Mouse (Mus musculus): ENCODE data around the gene Iqschfp. TPM values are rescaled to one million over a fixed set of nuclear protein-coding genes. Genes with fewer than 3 reads are reported as not detected.

Iqschfp gene
- polyA plus RNA-seq, 1 experiment from 2014 or later, result not detected

GRCm38 (mm10) chr3:68469643-68470042 is 577.6 kb downstream of the Iqschfp start:
- H3K4me3 ChIP-seq (ENCODE audit: low read length), result no peak overlapping the region
- H3K4me2 ChIP-seq (ENCODE audit: low read depth, low read length), result no peak overlapping the region
- ATAC-seq, result no peak
- H3K36me3 ChIP-seq (ENCODE audit: control insufficient read depth, insufficient read depth, low read length), result no peaks in the 10 kb centered on the region
- H3K9me3 ChIP-seq (ENCODE audit: control insufficient read depth, low read length), result no peaks in the 10 kb centered on the region
- H3K4me1 ChIP-seq (ENCODE audit: control insufficient read depth, insufficient read depth, low read length), result peaks cover 8% of the 10 kb centered on the region; the same call in 1 of the 2 replicates
- whole genome bisulfite sequencing, result 72% methylated on average over 1 of the region's 1 CpGs
- no peak overlapping the region for H3K9ac ChIP-seq (ENCODE audit: low read depth, low read length)
- no peak overlapping the region for H3K27ac ChIP-seq (ENCODE audit: low read length)
- no peaks in the 10 kb centered on the region for H3K27me3 ChIP-seq (replicated peaks; ENCODE audit: control insufficient read depth, insufficient read depth, low read length)

GRCm38 (mm10) chr3:68470061-68470460 is 578.0 kb downstream of the Iqschfp start:
- 29% methylated on average over 3 of the region's 3 CpGs for WGBS
- H3K9ac ChIP-seq (ENCODE audit: low read depth, low read length), result no peak overlapping the region
- H3K9me3 ChIP-seq (ENCODE audit: control insufficient read depth, low read length), result no peaks in the 10 kb centered on the region
- H3K27ac ChIP-seq (ENCODE audit: low read length), result peak overlapping the region; percentile 20; the same call in 1 of the 2 replicates
- H3K36me3 ChIP-seq (ENCODE audit: control insufficient read depth, insufficient read depth, low read length), result no peaks in the 10 kb centered on the region
- ATAC-seq, result no peak
- peaks cover 8% of the 10 kb centered on the region; the same call in 1 of the 2 replicates for H3K4me1 ChIP-seq (ENCODE audit: control insufficient read depth, insufficient read depth, low read length)
- no peak overlapping the region for H3K4me3 ChIP-seq (ENCODE audit: low read length)
- no peak overlapping the region for H3K4me2 ChIP-seq (ENCODE audit: low read depth, low read length)
- H3K27me3 ChIP-seq (replicated peaks; ENCODE audit: control insufficient read depth, insufficient read depth, low read length), result no peaks in the 10 kb centered on the region

- Histone ChIP-seq H3K4me1 (ENCODE audit: control insufficient read depth, insufficient read depth, low read length) (peaks cover 8% of the 10 kb centered on the region; the same call in 1 of the 2 replicates), H3K9ac (ENCODE audit: low read depth, low read length) (no peak overlapping the region), H3K27me3 (replicated peaks; ENCODE audit: control insufficient read depth, insufficient read depth, low read length) (no peaks in the 10 kb centered on the region), H3K27ac (ENCODE audit: low read length) (peak overlapping the region; percentile 20; the same call in 1 of the 2 replicates), H3K4me2 (ENCODE audit: low read depth, low read length) (no peak overlapping the region), H3K4me3 (ENCODE audit: low read length) (no peak overlapping the region), H3K9me3 (ENCODE audit: control insufficient read depth, low read length) (no peaks in the 10 kb centered on the region), H3K36me3 (ENCODE audit: control insufficient read depth, insufficient read depth, low read length) (no peaks in the 10 kb centered on the region)
- ATAC-seq, result no peak
- 46% methylated on average over 5 of the region's 5 CpGs for WGBS
Observed at GRCm38 (mm10) chr3:68470622-68471021, 578.6 kb downstream of the Iqschfp start.

- H3K4me3 ChIP-seq (ENCODE audit: low read length), result no peak overlapping the region
- no peaks in the 10 kb centered on the region for H3K9me3 ChIP-seq (ENCODE audit: control insufficient read depth, low read length)
- no peak overlapping the region for H3K4me2 ChIP-seq (ENCODE audit: low read depth, low read length)
- H3K36me3 ChIP-seq (ENCODE audit: control insufficient read depth, insufficient read depth, low read length), result no peaks in the 10 kb centered on the region
- no peaks in the 10 kb centered on the region for H3K4me1 ChIP-seq (ENCODE audit: control insufficient read depth, insufficient read depth, low read length)
- H3K27ac ChIP-seq (ENCODE audit: low read length), result no peak overlapping the region
- H3K27me3 ChIP-seq (replicated peaks; ENCODE audit: control insufficient read depth, insufficient read depth, low read length), result no peaks in the 10 kb centered on the region
- 89% methylated on average over 7 of the region's 7 CpGs for WGBS
- H3K9ac ChIP-seq (ENCODE audit: low read depth, low read length), result no peak overlapping the region
- ATAC-seq, result no peak
Observed at GRCm38 (mm10) chr3:68476336-68476735, 584.3 kb downstream of the Iqschfp start.

GRCm38 (mm10) chr3:68477478-68477877 is 585.4 kb downstream of the Iqschfp start:
- no peaks in the 10 kb centered on the region for H3K9me3 ChIP-seq (ENCODE audit: control insufficient read depth, low read length)
- H3K27ac ChIP-seq (ENCODE audit: low read length), result no peak overlapping the region
- no peak overlapping the region for H3K9ac ChIP-seq (ENCODE audit: low read depth, low read length)
- no peaks in the 10 kb centered on the region for H3K27me3 ChIP-seq (replicated peaks; ENCODE audit: control insufficient read depth, insufficient read depth, low read length)
- no peak overlapping the region for H3K4me2 ChIP-seq (ENCODE audit: low read depth, low read length)
- 46% methylated on average over 2 of the region's 2 CpGs for WGBS
- no peak for ATAC-seq
- no peaks in the 10 kb centered on the region for H3K36me3 ChIP-seq (ENCODE audit: control insufficient read depth, insufficient read depth, low read length)
- H3K4me3 ChIP-seq (ENCODE audit: low read length), result no peak overlapping the region
- H3K4me1 ChIP-seq (ENCODE audit: control insufficient read depth, insufficient read depth, low read length), result no peaks in the 10 kb centered on the region

- Histone ChIP-seq H3K36me3 (ENCODE audit: control insufficient read depth, insufficient read depth, low read length) (no peaks in the 10 kb centered on the region), H3K27ac (ENCODE audit: low read length) (no peak overlapping the region), H3K27me3 (replicated peaks; ENCODE audit: control insufficient read depth, insufficient read depth, low read length) (no peaks in the 10 kb centered on the region), H3K4me1 (ENCODE audit: control insufficient read depth, insufficient read depth, low read length) (no peaks in the 10 kb centered on the region), H3K4me3 (ENCODE audit: low read length) (no peak overlapping the region), H3K9me3 (ENCODE audit: control insufficient read depth, low read length) (no peaks in the 10 kb centered on the region), H3K9ac (ENCODE audit: low read depth, low read length) (no peak overlapping the region), H3K4me2 (ENCODE audit: low read depth, low read length) (no peak overlapping the region)
- 83% methylated on average over 6 of the region's 6 CpGs for WGBS
- no peak for ATAC-seq
Observed at GRCm38 (mm10) chr3:68479266-68479665, 587.2 kb downstream of the Iqschfp start.

GRCm38 (mm10) chr3:68483517-68483916 is 591.5 kb downstream of the Iqschfp start:
- peaks cover 4% of the 10 kb centered on the region; the same call in 1 of the 2 replicates for H3K4me1 ChIP-seq (ENCODE audit: control insufficient read depth, insufficient read depth, low read length)
- no peak for ATAC-seq
- no peak overlapping the region for H3K4me3 ChIP-seq (ENCODE audit: low read length)
- no peaks in the 10 kb centered on the region for H3K27me3 ChIP-seq (replicated peaks; ENCODE audit: control insufficient read depth, insufficient read depth, low read length)
- H3K9ac ChIP-seq (ENCODE audit: low read depth, low read length), result no peak overlapping the region
- no peak overlapping the region for H3K27ac ChIP-seq (ENCODE audit: low read length)
- no peak overlapping the region for H3K4me2 ChIP-seq (ENCODE audit: low read depth, low read length)
- no peaks in the 10 kb centered on the region for H3K9me3 ChIP-seq (ENCODE audit: control insufficient read depth, low read length)
- 96% methylated on average over 3 of the region's 3 CpGs for WGBS
- no peaks in the 10 kb centered on the region for H3K36me3 ChIP-seq (ENCODE audit: control insufficient read depth, insufficient read depth, low read length)

GRCm38 (mm10) chr3:68484021-68484420 is 592.0 kb downstream of the Iqschfp start:
- 91% methylated on average over 9 of the region's 9 CpGs for WGBS
- Histone ChIP-seq H3K27ac (ENCODE audit: low read length) (no peak overlapping the region), H3K4me2 (ENCODE audit: low read depth, low read length) (no peak overlapping the region), H3K4me3 (ENCODE audit: low read length) (no peak overlapping the region), H3K4me1 (ENCODE audit: control insufficient read depth, insufficient read depth, low read length) (peaks cover 4% of the 10 kb centered on the region; the same call in 1 of the 2 replicates), H3K27me3 (replicated peaks; ENCODE audit: control insufficient read depth, insufficient read depth, low read length) (no peaks in the 10 kb centered on the region), H3K36me3 (ENCODE audit: control insufficient read depth, insufficient read depth, low read length) (no peaks in the 10 kb centered on the region), H3K9me3 (ENCODE audit: control insufficient read depth, low read length) (no peaks in the 10 kb centered on the region), H3K9ac (ENCODE audit: low read depth, low read length) (no peak overlapping the region)
- ATAC-seq, result no peak

GRCm38 (mm10) chr3:68484561-68484960 is 592.5 kb downstream of the Iqschfp start:
- no peak for ATAC-seq
- no peak overlapping the region for H3K9ac ChIP-seq (ENCODE audit: low read depth, low read length)
- no peaks in the 10 kb centered on the region for H3K36me3 ChIP-seq (ENCODE audit: control insufficient read depth, insufficient read depth, low read length)
- peaks cover 4% of the 10 kb centered on the region; the same call in 1 of the 2 replicates for H3K4me1 ChIP-seq (ENCODE audit: control insufficient read depth, insufficient read depth, low read length)
- H3K27ac ChIP-seq (ENCODE audit: low read length), result no peak overlapping the region
- 88% methylated on average over 4 of the region's 4 CpGs for WGBS
- H3K27me3 ChIP-seq (replicated peaks; ENCODE audit: control insufficient read depth, insufficient read depth, low read length), result no peaks in the 10 kb centered on the region
- no peak overlapping the region for H3K4me3 ChIP-seq (ENCODE audit: low read length)
- no peaks in the 10 kb centered on the region for H3K9me3 ChIP-seq (ENCODE audit: control insufficient read depth, low read length)
- H3K4me2 ChIP-seq (ENCODE audit: low read depth, low read length), result no peak overlapping the region

GRCm38 (mm10) chr3:68487621-68488020 is 595.6 kb downstream of the Iqschfp start:
- Histone ChIP-seq H3K27me3 (replicated peaks; ENCODE audit: control insufficient read depth, insufficient read depth, low read length) (no peaks in the 10 kb centered on the region), H3K4me3 (ENCODE audit: low read length) (no peak overlapping the region), H3K4me1 (ENCODE audit: control insufficient read depth, insufficient read depth, low read length) (peaks cover 6% of the 10 kb centered on the region), H3K27ac (ENCODE audit: low read length) (no peak overlapping the region), H3K4me2 (ENCODE audit: low read depth, low read length) (no peak overlapping the region), H3K9me3 (ENCODE audit: control insufficient read depth, low read length) (no peaks in the 10 kb centered on the region), H3K36me3 (ENCODE audit: control insufficient read depth, insufficient read depth, low read length) (no peaks in the 10 kb centered on the region), H3K9ac (ENCODE audit: low read depth, low read length) (no peak overlapping the region)
- ATAC-seq, result no peak
- 85% methylated on average over 1 of the region's 1 CpGs for WGBS

Data from intestine, embryonic 16.5 days (tissue).